Mouse (Mus musculus) heart, adult 2 months (tissue): ENCODE measurements around the gene Gm11084.

Source experiments
- CTCF ChIP-seq: fragments of 200-600 bp; IDR thresholded peaks from 2 replicates; pipeline ENCODE4 v1.8.1; 2022; ENCODE audit warnings: antibody characterized with exemption, mild to moderate bottlenecking, moderate library complexity
- POLR2A ChIP-seq: fragments of 200-500 bp; IDR thresholded peaks from 2 replicates; pipeline ENCODE4 v1.6.1; 2011; ENCODE audit warnings: mild to moderate bottlenecking, low read depth, low read length, control low read depth; ENCODE audit not compliant: insufficient read depth

DNA sequence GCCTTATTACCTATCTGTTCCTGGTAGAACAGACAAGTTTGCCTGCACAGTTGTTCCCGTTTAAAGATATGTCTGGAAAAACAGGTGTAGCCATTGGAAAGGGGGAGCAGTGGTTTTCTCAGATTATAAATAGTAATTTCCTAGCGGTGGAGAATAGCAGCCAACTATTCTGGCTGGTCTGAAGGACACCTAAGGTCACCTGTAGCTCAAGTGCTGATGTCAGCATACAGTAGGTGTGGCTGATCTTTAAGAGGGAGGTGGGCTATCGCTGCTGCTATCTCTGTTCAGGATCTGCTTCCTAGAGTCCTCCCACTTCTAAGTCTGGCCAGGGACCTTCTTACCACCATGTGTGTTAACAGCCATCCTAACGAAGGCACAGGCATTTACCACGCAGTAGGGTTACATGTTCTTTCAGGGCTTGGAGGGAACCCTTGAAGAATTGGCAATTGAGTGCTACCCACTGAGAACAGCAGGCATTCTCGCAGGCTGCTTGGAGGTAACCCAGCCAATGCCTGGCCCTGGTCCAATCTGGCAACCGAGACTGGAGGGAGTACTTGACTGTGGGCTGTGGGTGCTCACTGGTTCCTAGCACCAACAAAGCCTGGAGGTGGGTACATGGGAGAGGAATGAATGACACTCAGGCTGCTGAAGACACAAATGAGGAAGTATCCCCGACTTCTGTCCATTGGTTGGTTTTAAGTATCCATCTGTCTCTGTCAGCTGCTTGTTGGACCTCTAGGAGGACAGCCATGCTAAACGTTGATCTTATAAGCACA is 33.0 kb upstream of the Gm11084 start:
- no peak for TF ChIP-seq POLR2A
- 0 out of 2 replicates have a peak, but pooled peaks have one; percentile 12 for TF ChIP-seq CTCF
